Comparison of ENCODE assay signal across 8 mouse cellular contexts in genomic region chr8:104441613-104442012, GRCm38 (mm10). TPM values are rescaled to one million over a fixed set of nuclear protein-coding genes. Genes with fewer than 3 reads are reported as not detected.
DNase-seq lines count a peak whose midpoint lies in the region; ATAC-seq and TF ChIP-seq lines count a peak whose summit lies in the region.

No protein-coding gene starts in this region.

- DNase-seq in layer of hippocampus, adult 2 months (ENCODE audit: low spot score in 2 of 2), result no peak
- no peak for DNase-seq in layer of hippocampus, postnatal 36 days
- no peak for DNase-seq in hindbrain, embryonic 10.5 days (ENCODE audit: low spot score)
- no peak for DNase-seq in midbrain, embryonic 11.5 days (ENCODE audit: low spot score, missing footprints)
- no peak for DNase-seq in thymus, postnatal 4 days
- no peak for DNase-seq in spleen, adult 18-20 months
- no peak for DNase-seq in thymus, postnatal 10 days (ENCODE audit: low spot score in 2 of 2)

- no peaks in the 10 kb centered on the region for H3K27me3 ChIP-seq in hindbrain, embryonic 10.5 days (ENCODE audit: insufficient read depth, poor library complexity, severe bottlenecking)
- H3K27me3 ChIP-seq in midbrain, embryonic 11.5 days (ENCODE audit: control insufficient read depth, insufficient read depth, low read length), result no peaks in the 10 kb centered on the region

- peak overlapping the region; percentile 92 for H3K4me2 ChIP-seq in midbrain, embryonic 11.5 days

- H3K9me3 ChIP-seq in hindbrain, embryonic 10.5 days, result no peaks in the 10 kb centered on the region
- H3K9me3 ChIP-seq in midbrain, embryonic 11.5 days (ENCODE audit: control insufficient read depth, low read length), result no peaks in the 10 kb centered on the region

- WGBS in hindbrain, embryonic 10.5 days, result 73% methylated on average over 7 of the region's 7 CpGs
- 70% methylated on average over 7 of the region's 7 CpGs for WGBS in midbrain, embryonic 11.5 days

- H3K9ac ChIP-seq in midbrain, embryonic 11.5 days (ENCODE audit: low read length), result peak overlapping the region; percentile 98

- peaks cover 43% of the 10 kb centered on the region for H3K36me3 ChIP-seq in hindbrain, embryonic 10.5 days
- peaks cover 8% of the 10 kb centered on the region; the same call in 1 of the 2 replicates for H3K36me3 ChIP-seq in midbrain, embryonic 11.5 days (ENCODE audit: control insufficient read depth, insufficient read depth, low read length)

- TF ChIP-seq CTCF in layer of hippocampus, adult 2 months (conservative IDR thresholded peaks at IDR 0.05), result no peak
- no peak for TF ChIP-seq CTCF in bone marrow macrophage, adult 2 months (IDR thresholded peaks at IDR 0.05; ENCODE audit: low read depth, low read length)

- no peak for ATAC-seq in midbrain, embryonic 11.5 days (ENCODE audit: low FRiP score)

- TF ChIP-seq POLR2A in bone marrow macrophage, adult 2 months (IDR thresholded peaks at IDR 0.05; ENCODE audit: borderline replicate concordance, low read depth, low read length), result no peak

- H3K27ac ChIP-seq in layer of hippocampus, adult 2 months, result peak overlapping the region; percentile 98
- H3K27ac ChIP-seq in bone marrow macrophage, adult 2 months (ENCODE audit: insufficient read depth, low read depth, low read length), result no peak overlapping the region
- peak overlapping the region; percentile 100 for H3K27ac ChIP-seq in hindbrain, embryonic 10.5 days
- no peak overlapping the region for H3K27ac ChIP-seq in midbrain, embryonic 11.5 days (ENCODE audit: low read depth, low read length)

- H3K4me3 ChIP-seq in layer of hippocampus, adult 2 months, result peak overlapping the region; percentile 68
- H3K4me3 ChIP-seq in bone marrow macrophage, adult 2 months (ENCODE audit: insufficient read depth, low read length), result peak overlapping the region; percentile 86
- peak overlapping the region; percentile 95 for H3K4me3 ChIP-seq in hindbrain, embryonic 10.5 days
- peak overlapping the region; percentile 95 for H3K4me3 ChIP-seq in midbrain, embryonic 11.5 days (ENCODE audit: low read depth, low read length)

- H3K4me1 ChIP-seq in bone marrow macrophage, adult 2 months (ENCODE audit: control insufficient read depth, insufficient read depth, low read length), result peaks cover 21% of the 10 kb centered on the region
- peaks cover 18% of the 10 kb centered on the region for H3K4me1 ChIP-seq in hindbrain, embryonic 10.5 days (replicated peaks)
- H3K4me1 ChIP-seq in midbrain, embryonic 11.5 days (ENCODE audit: control insufficient read depth, insufficient read depth, low read length), result peaks cover 12% of the 10 kb centered on the region

RNA-seq across cellular contexts. Expression of gene Dync1li2, which starts 1.2 kb away (rescaled TPM):
- 100 to 1,000 TPM; 272 to 275 TPM for total RNA-seq in layer of hippocampus, adult 2 months (2021)
- 100 to 1,000 TPM; 246 to 289 TPM for total RNA-seq in layer of hippocampus, postnatal 36 days (2021)
- 60.7 and 65.3 TPM in 2 replicates for polyA plus RNA-seq in bone marrow macrophage, adult 2 months (2012; ENCODE audit: insufficient read depth, insufficient read length, missing spikeins)
- 80.8 and 81.0 TPM in 2 replicates for polyA plus RNA-seq in hindbrain, embryonic 10.5 days (2016; fragmentation: Nextera tagmentation; extraction: Ambion mirVana)
- 87.6 and 98.2 TPM in 2 replicates for polyA plus RNA-seq in midbrain, embryonic 11.5 days (2014; fragmentation: Nextera tagmentation; extraction: Ambion mirVana)

RNA-seq across cellular contexts. Expression of gene Cmtm4, which starts 46.0 kb away (rescaled TPM):
- 10 to 100 TPM; 59.9 to 62.3 TPM for total RNA-seq in layer of hippocampus, adult 2 months (2021)
- total RNA-seq in layer of hippocampus, postnatal 36 days (2021), result 10 to 100 TPM; 59.5 to 62.7 TPM
- polyA plus RNA-seq in bone marrow macrophage, adult 2 months (2012; ENCODE audit: insufficient read depth, insufficient read length, missing spikeins), result 12.2 and 12.3 TPM in 2 replicates
- polyA plus RNA-seq in hindbrain, embryonic 10.5 days (2016; fragmentation: Nextera tagmentation; extraction: Ambion mirVana), result 1.9 TPM in 2 replicates
- 2.2 and 2.6 TPM in 2 replicates for polyA plus RNA-seq in midbrain, embryonic 11.5 days (2014; fragmentation: Nextera tagmentation; extraction: Ambion mirVana)

Comparison
In these comparisons a context has a peak if more than half of its experiments do, and no peak if none do; other contexts are left out.
1. H3K27ac ChIP-seq: peak in layer of hippocampus, adult 2 months (single experiment) and hindbrain, embryonic 10.5 days (single experiment); none in bone marrow macrophage, adult 2 months (single experiment) and midbrain, embryonic 11.5 days (single experiment).
2. Peak in every context shown above with its lines, with median percentiles within 50 percentile points of each other: H3K4me3 ChIP-seq.